Mouse (Mus musculus): ENCODE measurements around the gene Olfr948.

Gene Olfr948

DNA sequence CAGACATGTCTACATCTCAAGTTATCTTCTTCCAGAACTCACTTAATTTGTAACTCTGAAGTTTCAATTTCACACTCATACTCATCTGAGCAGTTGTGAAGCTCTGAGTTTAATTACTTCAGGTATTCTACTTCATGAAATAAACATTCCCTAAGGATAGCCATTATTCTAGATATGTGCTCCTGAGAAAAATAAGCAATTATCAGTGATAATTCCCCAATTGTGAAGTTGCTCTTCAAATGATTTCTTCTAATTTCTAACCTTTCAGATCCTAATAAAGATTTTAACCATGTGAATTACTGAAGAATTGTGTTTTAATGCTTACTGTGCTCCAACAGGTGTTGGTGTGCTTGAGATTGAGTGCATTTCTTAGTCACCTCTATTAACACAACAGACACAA is at the start of gene Olfr948:
Gene Olfr948 (minus strand): TSS at position 101 of the 400 bp plus-strand sequence.
- no peak for DNase-seq

DNA sequence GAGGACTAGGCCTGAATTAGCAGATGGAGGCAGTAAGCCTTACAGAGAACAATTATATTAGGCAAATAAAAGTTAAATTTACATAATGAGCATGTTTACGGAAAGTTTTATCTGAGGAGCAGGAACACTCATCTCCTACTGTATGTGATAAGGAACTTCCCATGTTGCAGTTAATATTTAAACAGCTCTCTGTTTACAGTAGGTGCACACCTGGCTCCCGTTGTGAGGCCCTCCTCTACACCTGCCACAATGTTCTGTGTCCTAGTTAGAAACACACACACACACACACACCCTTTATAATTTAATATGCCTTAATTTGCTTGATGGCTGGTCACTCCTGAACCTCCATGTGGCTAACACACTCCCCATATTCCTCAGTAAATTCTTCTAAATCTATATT is 38.7 kb downstream of the Olfr948 start:
- no peak for DNase-seq

DNA sequence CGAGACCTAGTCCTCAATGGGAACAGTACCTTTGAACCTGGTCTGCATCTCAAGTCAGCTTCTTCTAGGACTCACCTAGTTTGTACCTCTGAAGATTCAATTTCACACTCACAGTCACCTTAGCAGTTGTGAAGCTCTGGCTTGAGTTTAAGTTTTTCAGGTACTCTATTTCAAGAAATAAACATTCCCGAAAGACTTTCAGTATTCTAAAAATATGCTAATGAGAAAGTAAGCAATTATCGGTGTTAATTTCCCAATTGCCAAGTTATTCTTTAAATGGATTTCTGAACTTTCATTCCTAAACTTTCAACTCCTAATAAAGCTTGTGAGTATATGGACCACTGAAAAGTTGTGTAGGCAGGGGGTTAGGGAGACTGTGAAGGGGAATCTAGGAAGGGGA is 49.1 kb downstream of the Olfr948 start, which contains the start of gene Olfr945:
Gene Olfr945 (minus strand): TSS at position 101 of the 400 bp plus-strand sequence.
- no peak for DNase-seq

Measured in kidney, postnatal 4 days (tissue).